Mouse (Mus musculus) heart, postnatal 0 days (tissue): ENCODE measurements around the gene Urad. TPM values are rescaled to one million over a fixed set of nuclear protein-coding genes. Genes with fewer than 3 reads are reported as not detected.
A peak's percentile ranks its signal among the peaks of the same experiment; 100 is the strongest.

Experiments
- ATAC-seq: fragments of 200-750 bp; cut with Nextera tagmentation; 2 replicates; pipeline ENCODE4 v1.8.0; 2017; ENCODE audit warnings: low read depth, moderate number of reproducible peaks, moderate library complexity; ENCODE audit not compliant: insufficient read depth
- DNase-seq: peaks from one replicate; pipeline ENCODE4 v3.0.0-alpha.2; 2016; ENCODE audit warnings: low spot score
- H3K27ac ChIP-seq: fragments of 300-500 bp; sonication (generic); 2 replicates; pipeline ENCODE4 v1.5.1; 2014; ENCODE audit warnings: low read depth, mild to moderate bottlenecking
- H3K27me3 ChIP-seq: fragments of 300-500 bp; sonication (generic); 2 replicates; pipeline ENCODE4 v1.6.1; 2014; ENCODE audit warnings: low read length, mixed read lengths; ENCODE audit not compliant: control insufficient read depth, insufficient read depth
- H3K36me3 ChIP-seq: fragments of 300-500 bp; sonication (generic); replicated peaks from 2 replicates; pipeline ENCODE4 v1.6.1; 2014; ENCODE audit warnings: low read length, mixed read lengths; ENCODE audit not compliant: control insufficient read depth, insufficient read depth
- H3K4me1 ChIP-seq: fragments of 300-500 bp; sonication (generic); 2 replicates; pipeline ENCODE4 v1.6.1; 2014; ENCODE audit warnings: antibody characterized with exemption; ENCODE audit not compliant: control insufficient read depth, insufficient read depth
- H3K4me2 ChIP-seq: fragments of 300-500 bp; sonication (generic); 2 replicates; pipeline ENCODE4 v1.6.1; 2014; ENCODE audit warnings: low read depth, mild to moderate bottlenecking, low read length, moderate library complexity
- H3K4me3 ChIP-seq: fragments of 300-500 bp; sonication (generic); 2 replicates; pipeline ENCODE4 v1.5.1; 2014; ENCODE audit warnings: low read depth, low read length
- H3K9ac ChIP-seq: fragments of 300-500 bp; sonication (generic); replicated peaks from 2 replicates; pipeline ENCODE4 v1.6.1; 2014; ENCODE audit warnings: low read depth, low read length, mixed read lengths
- H3K9me3 ChIP-seq: fragments of 300-500 bp; sonication (generic); replicated peaks from 2 replicates; pipeline ENCODE4 v1.6.1; 2016; ENCODE audit warnings: low read length; ENCODE audit not compliant: control insufficient read depth
- CTCF ChIP-seq: IDR thresholded peaks from 2 replicates; pipeline ENCODE4 v1.5.1; 2016; ENCODE audit warnings: antibody characterized with exemption, control low read depth, low read depth
- EP300 ChIP-seq: IDR thresholded peaks from 2 replicates; pipeline ENCODE4 v1.6.1; 2016; ENCODE audit warnings: antibody characterized with exemption, low read depth
- WGBS: fragments of 180-500 bp; shearing (Covaris S2); extraction: QIAGEN DNeasy Blood & Tissue Kit; methylation state at CpG from one replicate; pipeline ENCODE4 v1.1.7; 2014; 5-methylcytosine and 5-hydroxymethylcytosine counted together
- polyA plus RNA-seq: library from polyadenylated mRNA; unstranded; fragments of >200 nt; fragmentation: Nextera tagmentation; extraction: Ambion mirVana; gene quantifications from 2 replicates; pipeline ENCODE4 v1.2.1, GENCODE M21; 2015
- total RNA-seq: library from RNA; depleted of rRNA; stranded (reverse); fragments of >200 nt; gene quantifications from 2 replicates; pipeline ENCODE4 v1.2.3, GENCODE M21; 2014; ENCODE audit warnings: low replicate concordance

Gene Urad
- total and polyA plus RNA-seq, 2 experiments from 2014 or later: not detected

GRCm38 (mm10) chr5:147338967-147339366 lies 16.7 kb upstream of the Urad start:
- Histone ChIP-seq H3K9ac (no peak overlapping the region), H3K4me3 (no peak overlapping the region), H3K27me3 (no peaks in the 10 kb centered on the region), H3K4me1 (no peaks in the 10 kb centered on the region), H3K9me3 (no peaks in the 10 kb centered on the region), H3K36me3 (no peaks in the 10 kb centered on the region), H3K4me2 (no peak overlapping the region), H3K27ac (no peak overlapping the region)
- ATAC-seq: no peak
- no peak for DNase-seq
- WGBS: 73% methylated on average over 9 of the region's 9 CpGs
- no peak for TF ChIP-seq CTCF
- no peak for TF ChIP-seq EP300

GRCm38 (mm10) chr5:147332711-147333110 lies 10.5 kb upstream of the Urad start:
- no peaks in the 10 kb centered on the region for H3K27me3 ChIP-seq
- no peak for ATAC-seq
- no peaks in the 10 kb centered on the region for H3K4me1 ChIP-seq
- WGBS: 30% methylated on average over 7 of the region's 7 CpGs
- TF ChIP-seq CTCF (no peak), EP300 (no peak)
- H3K9me3 ChIP-seq: no peaks in the 10 kb centered on the region
- H3K4me3 ChIP-seq: no peak overlapping the region
- H3K36me3 ChIP-seq: no peaks in the 10 kb centered on the region
- no peak overlapping the region for H3K4me2 ChIP-seq
- H3K27ac ChIP-seq: no peak overlapping the region
- no peak overlapping the region for H3K9ac ChIP-seq
- DNase-seq: no peak

- Histone ChIP-seq H3K9ac (no peak overlapping the region), H3K9me3 (no peaks in the 10 kb centered on the region), H3K4me1 (no peaks in the 10 kb centered on the region), H3K36me3 (no peaks in the 10 kb centered on the region), H3K27ac (no peak overlapping the region), H3K4me2 (no peak overlapping the region), H3K4me3 (no peak overlapping the region), H3K27me3 (0 out of 2 replicates have a peak, but pooled peaks cover 3% of the 10 kb centered on the region)
- TF ChIP-seq EP300 (no peak), CTCF (peak; percentile 60)
- DNase-seq (peak; percentile 26), ATAC-seq (no peak)
- 43% methylated on average over 2 of the region's 2 CpGs for WGBS
These were observed 9.3 kb upstream of the Urad start for GRCm38 (mm10) chr5:147331547-147331946.

GRCm38 (mm10) chr5:147329946-147330345 lies 7.7 kb upstream of the Urad start:
- 0 out of 2 replicates have a peak, but pooled peaks cover 3% of the 10 kb centered on the region for H3K27me3 ChIP-seq
- no peaks in the 10 kb centered on the region for H3K4me1 ChIP-seq
- H3K4me3 ChIP-seq: no peak overlapping the region
- H3K9ac ChIP-seq: no peak overlapping the region
- ATAC-seq (no peak), DNase-seq (no peak)
- WGBS: 70% methylated on average over 11 of the region's 11 CpGs
- TF ChIP-seq CTCF (no peak), EP300 (no peak)
- H3K36me3 ChIP-seq: no peaks in the 10 kb centered on the region
- no peak overlapping the region for H3K27ac ChIP-seq
- H3K4me2 ChIP-seq: no peak overlapping the region
- H3K9me3 ChIP-seq: no peaks in the 10 kb centered on the region

- no peak overlapping the region for H3K9ac ChIP-seq
- H3K4me1 ChIP-seq: no peaks in the 10 kb centered on the region
- peaks cover 9% of the 10 kb centered on the region for H3K27me3 ChIP-seq
- no peak overlapping the region for H3K4me2 ChIP-seq
- DNase-seq (no peak), ATAC-seq (no peak)
- TF ChIP-seq EP300 (no peak), CTCF (no peak)
- H3K9me3 ChIP-seq: no peaks in the 10 kb centered on the region
- 83% methylated on average over 5 of the region's 5 CpGs for WGBS
- H3K36me3 ChIP-seq: no peaks in the 10 kb centered on the region
- no peak overlapping the region for H3K27ac ChIP-seq
- H3K4me3 ChIP-seq: no peak overlapping the region
These were observed 5.4 kb upstream of the Urad start for GRCm38 (mm10) chr5:147327636-147328035.

- Histone ChIP-seq H3K27ac (no peak overlapping the region), H3K9ac (no peak overlapping the region), H3K27me3 (peaks cover 25% of the 10 kb centered on the region), H3K4me1 (no peaks in the 10 kb centered on the region), H3K4me3 (no peak overlapping the region), H3K4me2 (no peak overlapping the region), H3K9me3 (no peaks in the 10 kb centered on the region), H3K36me3 (no peaks in the 10 kb centered on the region)
- 68% methylated on average over 11 of the region's 11 CpGs for WGBS
- ATAC-seq: no peak
- no peak for DNase-seq
- no peak for TF ChIP-seq CTCF
- no peak for TF ChIP-seq EP300
These were observed 3.7 kb upstream of the Urad start for GRCm38 (mm10) chr5:147325931-147326330.
